Mouse (Mus musculus) forebrain, embryonic 13.5 days (tissue): ENCODE measurements around the gene Sh3glb2. TPM values are rescaled to one million over a fixed set of nuclear protein-coding genes. Genes with fewer than 3 reads are reported as not detected.

ENCODE experiments used
- ATAC-seq: fragments of 200-750 bp; cut with Nextera tagmentation; 2 replicates; pipeline ENCODE4 v1.8.0; 2017
- H3K27ac ChIP-seq: fragments of 300-500 bp; sonication (generic); 2 replicates; pipeline ENCODE4 v1.5.1; 2015; ENCODE audit warnings: inconsistent platforms, mild to moderate bottlenecking, moderate library complexity
- H3K27me3 ChIP-seq: fragments of 300-500 bp; sonication (generic); 2 replicates; pipeline ENCODE4 v1.6.1; 2015; ENCODE audit warnings: mild to moderate bottlenecking, inconsistent platforms
- H3K36me3 ChIP-seq: fragments of 300-500 bp; sonication (generic); 2 replicates; pipeline ENCODE4 v1.6.1; 2015; ENCODE audit warnings: mild to moderate bottlenecking, inconsistent platforms; ENCODE audit not compliant: poor library complexity, severe bottlenecking
- H3K4me1 ChIP-seq: fragments of 300-500 bp; sonication (generic); 2 replicates; pipeline ENCODE4 v1.6.1; 2015; ENCODE audit warnings: inconsistent platforms
- H3K4me2 ChIP-seq: fragments of 300-500 bp; sonication (generic); 2 replicates; pipeline ENCODE4 v1.6.1; 2015; ENCODE audit warnings: inconsistent platforms, mild to moderate bottlenecking, moderate library complexity
- H3K4me3 ChIP-seq: fragments of 300-500 bp; sonication (generic); 2 replicates; pipeline ENCODE4 v1.5.1; 2015; ENCODE audit warnings: mild to moderate bottlenecking, inconsistent platforms
- H3K9ac ChIP-seq: fragments of 300-500 bp; sonication (generic); 2 replicates; pipeline ENCODE4 v1.6.1; 2015; ENCODE audit warnings: mild to moderate bottlenecking, inconsistent platforms
- H3K9me3 ChIP-seq: fragments of 300-500 bp; sonication (generic); replicated peaks from 2 replicates; pipeline ENCODE4 v1.6.1; 2016; ENCODE audit warnings: inconsistent platforms
- WGBS: fragments of 180-500 bp; shearing (Covaris S2); methylation state at CpG from one replicate; pipeline ENCODE4 v1.1.7; 2015; 5-methylcytosine and 5-hydroxymethylcytosine counted together
- polyA plus RNA-seq: library from polyadenylated mRNA; unstranded; fragments of >200 nt; fragmentation: Nextera tagmentation; extraction: Ambion mirVana; gene quantifications from 2 replicates; pipeline ENCODE4 v1.2.1, GENCODE M21; 2015

The Sh3glb2 gene
- polyA plus RNA-seq, 1 experiment from 2014 or later, result 100 TPM

GRCm38 (mm10) chr2:30355861-30356260 is 3.3 kb downstream of the Sh3glb2 start:
- no peak for ATAC-seq
- Histone ChIP-seq H3K4me3 (no peak overlapping the region), H3K36me3 (peaks cover 30% of the 10 kb centered on the region), H3K4me2 (no peak overlapping the region), H3K4me1 (peaks cover 24% of the 10 kb centered on the region), H3K27me3 (no peaks in the 10 kb centered on the region), H3K9me3 (no peaks in the 10 kb centered on the region), H3K27ac (no peak overlapping the region), H3K9ac (no peak overlapping the region)
- 62% methylated on average over 4 of the region's 4 CpGs for WGBS

- WGBS, result 90% methylated on average over 2 of the region's 2 CpGs
- peaks cover 77% of the 10 kb centered on the region for H3K36me3 ChIP-seq
- no peaks in the 10 kb centered on the region for H3K4me1 ChIP-seq
- H3K9ac ChIP-seq, result no peak overlapping the region
- H3K27me3 ChIP-seq, result no peaks in the 10 kb centered on the region
- H3K4me3 ChIP-seq, result no peak overlapping the region
- H3K27ac ChIP-seq, result no peak overlapping the region
- H3K4me2 ChIP-seq, result no peak overlapping the region
- no peak for ATAC-seq
- no peaks in the 10 kb centered on the region for H3K9me3 ChIP-seq
Observed at GRCm38 (mm10) chr2:30351149-30351548, 8.0 kb downstream of the Sh3glb2 start.

GRCm38 (mm10) chr2:30349196-30349595 is 9.9 kb downstream of the Sh3glb2 start:
- Histone ChIP-seq H3K27me3 (no peaks in the 10 kb centered on the region), H3K4me3 (no peak overlapping the region), H3K9me3 (no peaks in the 10 kb centered on the region), H3K4me2 (no peak overlapping the region), H3K36me3 (peaks cover 86% of the 10 kb centered on the region), H3K27ac (no peak overlapping the region), H3K4me1 (no peaks in the 10 kb centered on the region), H3K9ac (no peak overlapping the region)
- no peak for ATAC-seq
- WGBS, result 86% methylated on average over 6 of the region's 6 CpGs

GRCm38 (mm10) chr2:30345971-30346676 is 13.0 kb downstream of the Sh3glb2 start:
- Histone ChIP-seq H3K4me2 (no peak overlapping the region), H3K9ac (no peak overlapping the region), H3K9me3 (no peaks in the 10 kb centered on the region), H3K36me3 (peaks cover 98% of the 10 kb centered on the region), H3K4me1 (no peaks in the 10 kb centered on the region), H3K4me3 (no peak overlapping the region), H3K27me3 (no peaks in the 10 kb centered on the region), H3K27ac (no peak overlapping the region)
- ATAC-seq, result no peak
- 90% methylated on average over 7 of the region's 7 CpGs for WGBS

GRCm38 (mm10) chr2:30343601-30344137 is 15.5 kb downstream of the Sh3glb2 start:
- H3K9me3 ChIP-seq, result no peaks in the 10 kb centered on the region
- 65% methylated on average over 14 of the region's 14 CpGs for WGBS
- H3K4me1 ChIP-seq, result no peaks in the 10 kb centered on the region
- H3K36me3 ChIP-seq, result peaks cover 100% of the 10 kb centered on the region
- H3K27ac ChIP-seq, result no peak overlapping the region
- no peaks in the 10 kb centered on the region for H3K27me3 ChIP-seq
- H3K4me3 ChIP-seq, result no peak overlapping the region
- no peak overlapping the region for H3K4me2 ChIP-seq
- H3K9ac ChIP-seq, result no peak overlapping the region
- ATAC-seq, result no peak

- peaks cover 98% of the 10 kb centered on the region for H3K36me3 ChIP-seq
- 89% methylated on average over 7 of the region's 7 CpGs for WGBS
- ATAC-seq, result no peak
Observed at GRCm38 (mm10) chr2:30342544-30342943, 16.6 kb downstream of the Sh3glb2 start.

GRCm38 (mm10) chr2:30342061-30342460 is 17.1 kb downstream of the Sh3glb2 start:
- 94% methylated on average over 3 of the region's 3 CpGs for WGBS
- peaks cover 98% of the 10 kb centered on the region for H3K36me3 ChIP-seq
- no peak for ATAC-seq
- no peak overlapping the region for H3K4me3 ChIP-seq
- H3K4me2 ChIP-seq, result no peak overlapping the region
- no peak overlapping the region for H3K9ac ChIP-seq
- no peaks in the 10 kb centered on the region for H3K4me1 ChIP-seq
- no peak overlapping the region for H3K27ac ChIP-seq
- no peaks in the 10 kb centered on the region for H3K27me3 ChIP-seq
- no peaks in the 10 kb centered on the region for H3K9me3 ChIP-seq

More at GRCm38 (mm10) chr2:30342544-30342943, 16.6 kb downstream of the Sh3glb2 start:
- Histone ChIP-seq H3K27me3 (no peaks in the 10 kb centered on the region), H3K4me1 (no peaks in the 10 kb centered on the region), H3K4me3 (no peak overlapping the region), H3K4me2 (no peak overlapping the region), H3K27ac (no peak overlapping the region), H3K9ac (no peak overlapping the region), H3K9me3 (no peaks in the 10 kb centered on the region)

- no peak for ATAC-seq
- Histone ChIP-seq H3K9ac (no peak overlapping the region), H3K27ac (no peak overlapping the region), H3K9me3 (no peaks in the 10 kb centered on the region), H3K27me3 (no peaks in the 10 kb centered on the region), H3K4me2 (no peak overlapping the region), H3K4me1 (no peaks in the 10 kb centered on the region), H3K36me3 (peaks cover 95% of the 10 kb centered on the region), H3K4me3 (no peak overlapping the region)
- WGBS, result 90% methylated on average over 12 of the region's 12 CpGs
Observed at GRCm38 (mm10) chr2:30337179-30337578, 22.0 kb downstream of the Sh3glb2 start.

- Histone ChIP-seq H3K4me2 (no peak overlapping the region), H3K27me3 (no peaks in the 10 kb centered on the region), H3K4me3 (no peak overlapping the region), H3K9me3 (no peaks in the 10 kb centered on the region), H3K9ac (no peak overlapping the region), H3K4me1 (no peaks in the 10 kb centered on the region), H3K27ac (no peak overlapping the region), H3K36me3 (peaks cover 95% of the 10 kb centered on the region)
- 86% methylated on average over 16 of the region's 16 CpGs for WGBS
- ATAC-seq, result no peak
Observed at GRCm38 (mm10) chr2:30336174-30336915, 22.8 kb downstream of the Sh3glb2 start.

GRCm38 (mm10) chr2:30335324-30335723 is 23.8 kb downstream of the Sh3glb2 start:
- no peak for ATAC-seq
- no peak overlapping the region for H3K4me3 ChIP-seq
- H3K4me1 ChIP-seq, result no peaks in the 10 kb centered on the region
- no peaks in the 10 kb centered on the region for H3K9me3 ChIP-seq
- H3K9ac ChIP-seq, result no peak overlapping the region
- H3K4me2 ChIP-seq, result no peak overlapping the region
- H3K27ac ChIP-seq, result no peak overlapping the region
- H3K36me3 ChIP-seq, result peaks cover 95% of the 10 kb centered on the region
- 94% methylated on average over 2 of the region's 2 CpGs for WGBS
- no peaks in the 10 kb centered on the region for H3K27me3 ChIP-seq

GRCm38 (mm10) chr2:30328791-30329190 is 30.3 kb downstream of the Sh3glb2 start:
- Histone ChIP-seq H3K36me3 (peaks cover 98% of the 10 kb centered on the region), H3K27me3 (no peaks in the 10 kb centered on the region), H3K9me3 (no peaks in the 10 kb centered on the region), H3K4me2 (no peak overlapping the region), H3K4me1 (no peaks in the 10 kb centered on the region), H3K4me3 (no peak overlapping the region), H3K27ac (no peak overlapping the region), H3K9ac (no peak overlapping the region)
- no peak for ATAC-seq
- 91% methylated on average over 3 of the region's 3 CpGs for WGBS

- Histone ChIP-seq H3K36me3 (peaks cover 98% of the 10 kb centered on the region), H3K27ac (no peak overlapping the region), H3K9me3 (no peaks in the 10 kb centered on the region), H3K9ac (no peak overlapping the region), H3K27me3 (no peaks in the 10 kb centered on the region), H3K4me3 (no peak overlapping the region), H3K4me2 (no peak overlapping the region), H3K4me1 (no peaks in the 10 kb centered on the region)
- no peak for ATAC-seq
- 94% methylated on average over 7 of the region's 7 CpGs for WGBS
Observed at GRCm38 (mm10) chr2:30327276-30327675, 31.9 kb downstream of the Sh3glb2 start.
